Mouse (Mus musculus) midbrain, embryonic 11.5 days (tissue): ENCODE measurements around the gene Defb42. TPM values are rescaled to one million over a fixed set of nuclear protein-coding genes. Genes with fewer than 3 reads are reported as not detected.

Experiments used
- ATAC-seq: fragments of 200-750 bp; cut with Nextera tagmentation; 2 replicates; pipeline ENCODE4 v1.8.0; 2017; ENCODE audit warnings: moderate TSS enrichment, moderate library complexity; ENCODE audit not compliant: low FRiP score
- DNase-seq: peaks from one replicate; pipeline ENCODE4 v3.0.0; 2015; ENCODE audit warnings: low spot score; ENCODE audit errors: missing footprints
- H3K27ac ChIP-seq: fragments of 300-500 bp; sonication (generic); 2 replicates; pipeline ENCODE4 v1.5.1; 2014; ENCODE audit warnings: low read depth, low read length
- H3K27me3 ChIP-seq: fragments of 300-500 bp; sonication (generic); 2 replicates; pipeline ENCODE4 v1.6.1; 2014; ENCODE audit warnings: mild to moderate bottlenecking, low read length, moderate library complexity, mixed read lengths; ENCODE audit not compliant: control insufficient read depth, insufficient read depth
- H3K36me3 ChIP-seq: fragments of 300-500 bp; sonication (generic); 2 replicates; pipeline ENCODE4 v1.6.1; 2014; ENCODE audit warnings: mild to moderate bottlenecking, low read length, moderate library complexity, mixed read lengths; ENCODE audit not compliant: control insufficient read depth, insufficient read depth
- H3K4me1 ChIP-seq: fragments of 300-500 bp; sonication (generic); 2 replicates; pipeline ENCODE4 v1.6.1; 2014; ENCODE audit warnings: low read length; ENCODE audit not compliant: control insufficient read depth, insufficient read depth
- H3K4me2 ChIP-seq: fragments of 300-500 bp; sonication (generic); 2 replicates; pipeline ENCODE4 v1.6.1; 2014; ENCODE audit warnings: mild to moderate bottlenecking, moderate library complexity
- H3K4me3 ChIP-seq: fragments of 300-500 bp; sonication (generic); 2 replicates; pipeline ENCODE4 v1.5.1; 2014; ENCODE audit warnings: low read depth, low read length
- H3K9ac ChIP-seq: fragments of 300-500 bp; sonication (generic); 2 replicates; pipeline ENCODE4 v1.6.1; 2014; ENCODE audit warnings: low read length
- H3K9me3 ChIP-seq: fragments of 300-500 bp; sonication (generic); 2 replicates; pipeline ENCODE4 v1.6.1; 2016; ENCODE audit warnings: low read length; ENCODE audit not compliant: control insufficient read depth
- WGBS: fragments of 180-500 bp; shearing (Covaris S2); extraction: QIAGEN DNeasy Blood & Tissue Kit; methylation state at CpG from one replicate; pipeline ENCODE4 v1.1.7; 2014; 5-methylcytosine and 5-hydroxymethylcytosine counted together
- polyA plus RNA-seq: library from polyadenylated mRNA; unstranded; fragments of >200 nt; fragmentation: Nextera tagmentation; extraction: Ambion mirVana; gene quantifications from 2 replicates; pipeline ENCODE4 v1.2.1, GENCODE M21; 2014

The Defb42 gene
- polyA plus RNA-seq, 1 experiment from 2014 or later = not detected

DNA sequence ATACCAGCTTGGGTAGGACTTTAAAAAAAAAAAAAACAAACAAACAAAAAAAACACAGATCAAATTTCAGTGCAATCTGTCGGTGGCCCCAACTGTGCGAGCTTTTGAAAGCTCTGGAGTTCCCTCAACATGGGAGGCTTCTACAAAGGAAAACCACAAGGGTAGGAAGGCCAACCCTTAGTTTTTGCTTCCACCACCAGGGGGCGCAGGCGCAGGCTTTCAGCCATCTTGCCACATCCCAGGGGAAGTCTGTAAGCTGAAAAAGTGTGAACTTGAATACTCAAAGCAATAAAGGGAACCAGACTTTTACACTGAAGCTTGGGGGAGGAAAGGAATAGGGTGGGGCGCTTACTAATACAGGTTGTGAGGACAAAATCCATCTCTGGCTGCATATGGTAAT lies 4.0 kb downstream of the Defb42 start:
- DNase-seq (peak; percentile 94), ATAC-seq (no peak)
- no peak overlapping the region for H3K4me3 ChIP-seq
- no peaks in the 10 kb centered on the region for H3K9me3 ChIP-seq
- H3K4me2 ChIP-seq = no peak overlapping the region
- no peaks in the 10 kb centered on the region for H3K27me3 ChIP-seq
- no peaks in the 10 kb centered on the region for H3K4me1 ChIP-seq
- WGBS = 35% methylated on average over 5 of the region's 5 CpGs
- no peak overlapping the region for H3K9ac ChIP-seq
- no peak overlapping the region for H3K27ac ChIP-seq
- no peaks in the 10 kb centered on the region for H3K36me3 ChIP-seq

DNA sequence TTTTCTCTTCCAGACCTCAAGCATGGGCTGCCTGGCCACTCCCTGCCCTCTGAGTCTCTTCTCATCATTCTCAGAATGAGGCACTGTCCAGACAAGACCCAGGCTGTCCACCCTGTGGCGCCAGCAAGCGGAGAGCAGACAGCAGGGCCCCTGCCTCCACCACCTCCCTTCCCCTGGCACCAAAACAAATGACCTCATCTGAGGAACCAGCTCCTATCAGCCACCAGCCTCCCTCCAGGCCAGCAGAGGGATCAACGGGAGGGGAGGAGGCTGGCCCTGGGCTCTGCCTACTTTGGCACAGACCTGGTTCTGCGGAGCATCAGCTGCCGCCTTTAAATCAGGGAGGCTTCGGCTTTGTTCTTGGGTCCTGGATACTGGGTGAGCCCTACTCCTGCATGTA lies 7.9 kb downstream of the Defb42 start:
- WGBS = 45% methylated on average over 6 of the region's 6 CpGs
- DNase-seq (no peak), ATAC-seq (no peak)
- Histone ChIP-seq H3K36me3 (no peaks in the 10 kb centered on the region), H3K4me2 (no peak overlapping the region), H3K4me3 (no peak overlapping the region), H3K9ac (no peak overlapping the region), H3K27me3 (no peaks in the 10 kb centered on the region), H3K27ac (no peak overlapping the region), H3K4me1 (no peaks in the 10 kb centered on the region), H3K9me3 (no peaks in the 10 kb centered on the region)

DNA sequence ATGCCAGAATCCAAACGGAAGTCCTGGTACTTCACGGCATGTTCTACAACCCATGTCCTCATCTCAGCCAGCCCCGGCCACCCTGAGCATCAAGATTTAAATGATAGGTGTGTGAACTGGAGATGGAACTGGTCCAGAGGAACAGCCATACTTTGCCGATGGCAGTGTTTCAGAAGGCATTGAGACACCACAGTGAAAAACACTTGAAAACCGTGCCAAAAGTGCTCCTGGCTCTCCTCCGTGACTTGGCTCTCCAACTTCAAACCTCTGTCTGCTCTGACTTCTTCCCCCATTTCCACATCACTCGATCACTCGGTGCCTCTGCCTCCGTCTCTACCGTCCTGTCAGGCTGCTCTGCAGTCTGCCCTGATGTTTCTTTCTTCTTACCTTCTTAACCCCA lies 13.6 kb downstream of the Defb42 start:
- Histone ChIP-seq H3K27ac (no peak overlapping the region), H3K4me1 (no peaks in the 10 kb centered on the region), H3K27me3 (no peaks in the 10 kb centered on the region), H3K9me3 (no peaks in the 10 kb centered on the region), H3K4me3 (no peak overlapping the region), H3K9ac (no peak overlapping the region), H3K4me2 (no peak overlapping the region), H3K36me3 (no peaks in the 10 kb centered on the region)
- no peak for DNase-seq
- 87% methylated on average over 10 of the region's 10 CpGs for WGBS
- no peak for ATAC-seq

DNA sequence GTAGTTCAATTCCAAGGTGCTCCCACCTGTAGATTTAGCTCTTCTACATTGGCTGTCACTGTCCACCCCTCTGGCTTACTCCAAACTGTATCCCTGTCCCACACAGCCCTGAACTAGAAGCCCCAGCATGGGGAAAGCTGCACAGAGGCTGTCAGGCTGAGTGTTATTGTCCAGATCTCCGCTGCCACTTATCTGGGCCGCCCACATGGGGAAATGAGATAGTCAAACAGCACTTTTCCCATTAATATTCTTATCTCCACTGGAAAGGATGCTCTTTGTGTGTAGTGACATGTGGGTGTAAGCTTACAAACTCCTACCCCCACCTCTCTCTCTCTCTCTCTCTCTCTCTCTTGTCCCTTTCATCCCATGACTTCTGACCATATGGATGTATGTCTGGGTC lies 15.4 kb downstream of the Defb42 start:
- ATAC-seq (no peak), DNase-seq (no peak)
- Histone ChIP-seq H3K27me3 (no peaks in the 10 kb centered on the region), H3K9ac (no peak overlapping the region), H3K4me3 (no peak overlapping the region), H3K36me3 (no peaks in the 10 kb centered on the region), H3K27ac (no peak overlapping the region), H3K4me2 (no peak overlapping the region), H3K9me3 (no peaks in the 10 kb centered on the region), H3K4me1 (no peaks in the 10 kb centered on the region)
- WGBS = 94% methylated on average over 2 of the region's 2 CpGs

DNA sequence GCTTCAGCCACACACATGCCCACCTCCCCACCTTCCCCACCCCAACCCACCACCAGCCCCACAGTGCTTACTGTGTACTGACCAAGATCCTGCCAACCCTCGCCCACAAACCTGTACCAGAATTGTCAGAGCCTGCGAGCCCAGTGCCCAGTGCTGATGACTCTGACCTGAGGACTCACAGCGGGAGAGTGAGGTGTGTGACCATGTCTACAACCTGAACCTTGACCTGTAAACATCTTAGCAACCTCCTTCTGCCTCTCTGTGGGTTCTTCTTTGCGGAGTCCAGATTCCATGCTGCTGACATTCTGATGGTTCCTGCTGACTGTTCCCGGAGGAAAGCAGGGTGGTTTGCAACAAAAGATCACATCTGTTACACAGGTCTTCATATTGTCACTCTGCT lies 18.6 kb downstream of the Defb42 start:
- H3K27ac ChIP-seq = no peak overlapping the region
- DNase-seq = no peak
- H3K27me3 ChIP-seq = no peaks in the 10 kb centered on the region
- H3K36me3 ChIP-seq = no peaks in the 10 kb centered on the region
- H3K4me3 ChIP-seq = no peak overlapping the region
- no peak overlapping the region for H3K9ac ChIP-seq
- H3K4me1 ChIP-seq = no peaks in the 10 kb centered on the region
- WGBS = 83% methylated on average over 5 of the region's 5 CpGs
- ATAC-seq = no peak
- H3K9me3 ChIP-seq = no peaks in the 10 kb centered on the region
- no peak overlapping the region for H3K4me2 ChIP-seq

DNA sequence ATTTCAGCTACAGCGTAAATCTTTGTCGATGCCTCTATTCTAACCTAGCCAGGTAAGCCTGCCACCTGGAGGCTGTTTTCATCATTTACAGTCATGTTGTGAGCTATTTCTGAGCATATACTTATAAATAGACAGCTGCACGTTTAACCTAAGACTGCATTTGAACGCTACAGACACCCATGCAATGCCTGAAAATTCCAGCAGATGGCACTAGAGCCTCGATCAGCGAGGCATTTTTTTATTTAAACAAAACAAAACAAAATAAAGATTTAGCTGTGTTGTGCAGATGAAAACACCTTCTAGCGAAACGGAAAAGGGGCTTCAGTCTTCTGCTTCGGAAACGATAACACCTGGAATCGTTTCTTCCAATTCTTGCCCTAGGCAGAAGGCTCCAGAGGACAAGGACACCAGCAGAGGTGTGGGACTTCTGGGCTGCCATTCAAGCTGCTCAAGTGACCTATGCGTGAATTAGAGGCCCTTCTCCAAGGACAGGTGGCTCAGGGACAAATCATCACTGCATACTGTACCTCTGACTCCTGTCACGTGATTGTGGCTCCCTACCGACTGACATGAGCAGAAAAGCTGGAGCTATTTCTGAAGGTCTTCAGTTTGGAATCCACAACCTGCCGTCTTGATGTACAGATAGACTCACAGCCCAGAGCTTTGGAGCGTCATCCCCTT lies 20.0 kb downstream of the Defb42 start:
- Histone ChIP-seq H3K4me2 (no peak overlapping the region), H3K9me3 (no peaks in the 10 kb centered on the region), H3K27ac (no peak overlapping the region), H3K36me3 (no peaks in the 10 kb centered on the region), H3K4me3 (no peak overlapping the region), H3K9ac (no peak overlapping the region), H3K27me3 (no peaks in the 10 kb centered on the region), H3K4me1 (no peaks in the 10 kb centered on the region)
- peak; percentile 97 for DNase-seq
- ATAC-seq = no peak
- 36% methylated on average over 16 of the region's 16 CpGs for WGBS

DNA sequence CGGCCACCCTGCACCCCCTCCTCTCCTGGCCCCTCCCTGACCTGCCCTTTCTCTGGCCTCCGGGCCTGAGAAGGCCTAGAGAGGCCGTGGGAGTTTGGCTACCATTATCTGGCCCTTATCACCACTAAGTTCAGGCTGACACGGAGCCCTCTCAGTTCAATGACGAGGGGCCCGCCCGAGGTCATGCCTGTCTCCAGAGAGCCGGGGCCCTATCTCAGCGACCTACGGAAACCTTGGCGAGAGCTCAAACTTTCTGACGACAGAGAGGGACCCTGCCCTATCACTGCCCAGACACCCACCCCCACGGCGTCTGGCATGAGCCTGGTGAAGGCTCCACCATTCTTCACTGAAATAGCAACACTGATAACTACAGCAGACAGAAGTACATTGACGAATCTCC lies 20.9 kb downstream of the Defb42 start:
- Histone ChIP-seq H3K4me2 (no peak overlapping the region), H3K9ac (no peak overlapping the region), H3K4me3 (no peak overlapping the region), H3K27ac (no peak overlapping the region), H3K36me3 (no peaks in the 10 kb centered on the region), H3K9me3 (no peaks in the 10 kb centered on the region), H3K27me3 (no peaks in the 10 kb centered on the region), H3K4me1 (no peaks in the 10 kb centered on the region)
- no peak for DNase-seq
- no peak for ATAC-seq
- 84% methylated on average over 15 of the region's 15 CpGs for WGBS

Other genes starting within 250 kb of the Defb42 start
- gene Wdfy2, start 209.3 kb upstream of the Defb42 start, polyA plus RNA-seq = 14.9 and 15.9 TPM in 2 replicates
- gene Defb48, start 62.5 kb upstream of the Defb42 start, polyA plus RNA-seq = not detected in 2 replicates
- gene Defb47, start 48.9 kb upstream of the Defb42 start, polyA plus RNA-seq = not detected in 2 replicates
- gene Defb43, start 35.2 kb upstream of the Defb42 start, polyA plus RNA-seq = not detected in 2 replicates
- not detected in 2 replicates for gene Defb30, start 3.0 kb downstream of the Defb42 start, polyA plus RNA-seq